Mouse (Mus musculus) fat pad, adult 2 months (tissue): ENCODE measurements around the gene Scn3b.

ENCODE experiments used
- DNase-seq: peaks from one replicate; pipeline ENCODE4 v3.0.0-alpha.2; 2011; ENCODE audit warnings: low read depth, low spot score; ENCODE audit errors: extremely low read depth

Scn3b gene

GRCm38 (mm10) chr9:40309876-40310275, 40.9 kb downstream of the Scn3b start:
- no peak for DNase-seq

- no peak for DNase-seq
Observed at GRCm38 (mm10) chr9:40311813-40312212, 42.8 kb downstream of the Scn3b start.

- DNase-seq, result no peak
Observed at GRCm38 (mm10) chr9:40316865-40317660, 48.0 kb downstream of the Scn3b start.

GRCm38 (mm10) chr9:40317735-40318134, 48.7 kb downstream of the Scn3b start:
- DNase-seq, result no peak

- no peak for DNase-seq
Observed at GRCm38 (mm10) chr9:40318771-40319170, 49.8 kb downstream of the Scn3b start.

- no peak for DNase-seq
Observed at GRCm38 (mm10) chr9:40320405-40320804, 51.4 kb downstream of the Scn3b start.

- DNase-seq, result no peak
Observed at GRCm38 (mm10) chr9:40320879-40321667, 52.1 kb downstream of the Scn3b start.

- DNase-seq, result no peak
Observed at GRCm38 (mm10) chr9:40321668-40322003, 52.6 kb downstream of the Scn3b start.

GRCm38 (mm10) chr9:40322372-40322771, 53.4 kb downstream of the Scn3b start:
- DNase-seq, result no peak

- no peak for DNase-seq
Observed at GRCm38 (mm10) chr9:40323171-40323570, 54.2 kb downstream of the Scn3b start.

GRCm38 (mm10) chr9:40323773-40324172, 54.8 kb downstream of the Scn3b start:
- DNase-seq, result no peak

GRCm38 (mm10) chr9:40324232-40324792, 55.3 kb downstream of the Scn3b start:
- no peak for DNase-seq

- DNase-seq, result no peak
Observed at GRCm38 (mm10) chr9:40324826-40325225, 55.8 kb downstream of the Scn3b start.

- DNase-seq, result no peak
Observed at GRCm38 (mm10) chr9:40326260-40326915, 57.4 kb downstream of the Scn3b start.

GRCm38 (mm10) chr9:40330609-40331382, 61.8 kb downstream of the Scn3b start:
- no peak for DNase-seq

- no peak for DNase-seq
Observed at GRCm38 (mm10) chr9:40331411-40332286, 62.6 kb downstream of the Scn3b start.

- no peak for DNase-seq
Observed at GRCm38 (mm10) chr9:40332326-40332725, 63.3 kb downstream of the Scn3b start.

GRCm38 (mm10) chr9:40332731-40333648, 64.0 kb downstream of the Scn3b start:
- DNase-seq, result no peak
